Mouse (Mus musculus) cerebral cortex, adult 2 months (tissue): ENCODE data around the gene Gm20747.

ENCODE experiments used
- WGBS: fragments of 180-500 bp; shearing (Covaris S2); methylation state at CpG from one replicate; pipeline ENCODE4 v1.1.7; 2018; 5-methylcytosine and 5-hydroxymethylcytosine counted together

Gene Gm20747

GRCm38 (mm10) chrY:53418191-53418590 is at the start of gene Gm20747:
Gene Gm20747 (minus strand): TSS chrY:53418291.
- WGBS = no CpG with 5 or more reads among the region's 3 CpGs
